Mouse (Mus musculus) embryonic facial prominence, embryonic 13.5 days (tissue): Measurements from ENCODE around the gene Tmc6. TPM values are rescaled to one million over a fixed set of nuclear protein-coding genes. Genes with fewer than 3 reads are reported as not detected.
A peak's percentile ranks its signal among the peaks of the same experiment; 100 is the strongest.

Source experiments
- ATAC-seq: fragments of 200-750 bp; cut with Nextera tagmentation; 2 replicates; pipeline ENCODE4 v1.8.0; 2017; ENCODE audit warnings: low read depth; ENCODE audit not compliant: insufficient number of reproducible peaks, insufficient read depth, low FRiP score, low TSS enrichment
- H3K27ac ChIP-seq: fragments of 300-500 bp; sonication (generic); 2 replicates; pipeline ENCODE4 v1.5.1; 2015; ENCODE audit warnings: moderate library complexity, mild to moderate bottlenecking, inconsistent platforms
- H3K27me3 ChIP-seq: fragments of 300-500 bp; sonication (generic); 2 replicates; pipeline ENCODE4 v1.6.1; 2015; ENCODE audit warnings: mild to moderate bottlenecking, inconsistent platforms
- H3K36me3 ChIP-seq: fragments of 300-500 bp; sonication (generic); 2 replicates; pipeline ENCODE4 v1.6.1; 2015; ENCODE audit warnings: mild to moderate bottlenecking, inconsistent platforms
- H3K4me1 ChIP-seq: fragments of 300-500 bp; sonication (generic); 2 replicates; pipeline ENCODE4 v1.6.1; 2015; ENCODE audit warnings: inconsistent platforms
- H3K4me2 ChIP-seq: fragments of 300-500 bp; sonication (generic); 2 replicates; pipeline ENCODE4 v1.6.1; 2015; ENCODE audit warnings: moderate library complexity, mild to moderate bottlenecking, inconsistent platforms
- H3K4me3 ChIP-seq: fragments of 300-500 bp; sonication (generic); 2 replicates; pipeline ENCODE4 v1.5.1; 2015; ENCODE audit warnings: mild to moderate bottlenecking, inconsistent platforms
- H3K9ac ChIP-seq: fragments of 300-500 bp; sonication (generic); 2 replicates; pipeline ENCODE4 v1.6.1; 2015; ENCODE audit warnings: mild to moderate bottlenecking, inconsistent platforms
- H3K9me3 ChIP-seq: fragments of 300-500 bp; sonication (generic); 2 replicates; pipeline ENCODE4 v1.6.1; 2016; ENCODE audit warnings: inconsistent platforms
- WGBS: fragments of 180-500 bp; shearing (Covaris S2); methylation state at CpG from one replicate; pipeline ENCODE4 v1.1.7; 2015; ENCODE audit warnings: mixed read lengths; 5-methylcytosine and 5-hydroxymethylcytosine counted together
- polyA plus RNA-seq: library from polyadenylated mRNA; unstranded; fragments of >200 nt; fragmentation: Nextera tagmentation; extraction: Ambion mirVana; gene quantifications from 2 replicates; pipeline ENCODE4 v1.2.1, GENCODE M21; 2015

Tmc6 gene
- polyA plus RNA-seq, 1 experiment from 2014 or later: 19.0 TPM

- under 1% methylated on average over 75 of the region's 75 CpGs for WGBS
- Histone ChIP-seq H3K36me3 (peaks cover 29% of the 10 kb centered on the region), H3K4me1 (peaks cover 24% of the 10 kb centered on the region), H3K4me2 (peak within 1 kb of the TSS; percentile 100), H3K9me3 (no peaks in the 10 kb centered on the region), H3K9ac (peak within 1 kb of the TSS; percentile 77), H3K4me3 (peak within 1 kb of the TSS; percentile 86), H3K27me3 (no peaks in the 10 kb centered on the region), H3K27ac (peak within 1 kb of the TSS; percentile 71)
- peak; percentile 52; the same call in 1 of the 2 replicates for ATAC-seq
Measured at GRCm38 (mm10) chr11:117809407-117810311, 27.7 kb upstream of the Tmc6 start, which contains the start of the genes Gm20708 and Syngr2. Gene Gm20708, plus strand, starts transcription at chr11:117809668. Gene Syngr2, plus strand, starts transcription at chr11:117809668.

- WGBS: 94% methylated on average over 6 of the region's 6 CpGs
Measured at GRCm38 (mm10) chr11:117806781-117807180, 24.8 kb upstream of the Tmc6 start.

GRCm38 (mm10) chr11:117803166-117803688 is 21.2 kb upstream of the Tmc6 start:
- Histone ChIP-seq H3K36me3 (no peaks in the 10 kb centered on the region), H3K9ac (no peak overlapping the region), H3K4me1 (peaks cover 5% of the 10 kb centered on the region; the same call in 1 of the 2 replicates), H3K4me2 (no peak overlapping the region), H3K4me3 (no peak overlapping the region), H3K27me3 (no peaks in the 10 kb centered on the region), H3K9me3 (peaks cover 5% of the 10 kb centered on the region; the same call in 1 of the 2 replicates), H3K27ac (no peak overlapping the region)
- ATAC-seq: no peak
- 90% methylated on average over 3 of the region's 3 CpGs for WGBS

More at GRCm38 (mm10) chr11:117806781-117807180, 24.8 kb upstream of the Tmc6 start:
- no peak overlapping the region for H3K27ac ChIP-seq
- peaks cover 24% of the 10 kb centered on the region for H3K4me1 ChIP-seq
- no peaks in the 10 kb centered on the region for H3K9me3 ChIP-seq
- no peak overlapping the region for H3K4me3 ChIP-seq
- ATAC-seq: no peak
- H3K36me3 ChIP-seq: peaks cover under 1% of the 10 kb centered on the region; the same call in 1 of the 2 replicates
- no peak overlapping the region for H3K9ac ChIP-seq
- H3K4me2 ChIP-seq: no peak overlapping the region
- no peaks in the 10 kb centered on the region for H3K27me3 ChIP-seq

- no peak overlapping the region for H3K9ac ChIP-seq
Measured at GRCm38 (mm10) chr11:117801650-117802049, 19.7 kb upstream of the Tmc6 start.

GRCm38 (mm10) chr11:117800038-117800437 is 18.0 kb upstream of the Tmc6 start:
- WGBS: 71% methylated on average over 7 of the region's 7 CpGs
- no peak overlapping the region for H3K4me2 ChIP-seq
- no peak overlapping the region for H3K9ac ChIP-seq
- H3K27me3 ChIP-seq: no peaks in the 10 kb centered on the region
- H3K27ac ChIP-seq: no peak overlapping the region
- no peaks in the 10 kb centered on the region for H3K36me3 ChIP-seq
- H3K9me3 ChIP-seq: peaks cover 5% of the 10 kb centered on the region; the same call in 1 of the 2 replicates
- no peak for ATAC-seq
- H3K4me3 ChIP-seq: no peak overlapping the region
- peaks cover 5% of the 10 kb centered on the region; the same call in 1 of the 2 replicates for H3K4me1 ChIP-seq

More at GRCm38 (mm10) chr11:117801650-117802049, 19.7 kb upstream of the Tmc6 start:
- Histone ChIP-seq H3K4me1 (peaks cover 5% of the 10 kb centered on the region; the same call in 1 of the 2 replicates), H3K36me3 (no peaks in the 10 kb centered on the region), H3K27ac (no peak overlapping the region), H3K4me3 (no peak overlapping the region), H3K9me3 (peaks cover 5% of the 10 kb centered on the region; the same call in 1 of the 2 replicates), H3K4me2 (no peak overlapping the region), H3K27me3 (no peaks in the 10 kb centered on the region)
- 42% methylated on average over 7 of the region's 7 CpGs for WGBS
- no peak for ATAC-seq

GRCm38 (mm10) chr11:117799174-117799573 is 17.2 kb upstream of the Tmc6 start:
- no peak for ATAC-seq
- no peaks in the 10 kb centered on the region for H3K36me3 ChIP-seq
- no peaks in the 10 kb centered on the region for H3K27me3 ChIP-seq
- no peak overlapping the region for H3K4me3 ChIP-seq
- H3K9ac ChIP-seq: no peak overlapping the region
- H3K9me3 ChIP-seq: peaks cover 5% of the 10 kb centered on the region; the same call in 1 of the 2 replicates
- H3K4me2 ChIP-seq: no peak overlapping the region
- peaks cover 6% of the 10 kb centered on the region for H3K4me1 ChIP-seq
- 69% methylated on average over 5 of the region's 5 CpGs for WGBS
- H3K27ac ChIP-seq: no peak overlapping the region

GRCm38 (mm10) chr11:117798160-117798541 is 16.2 kb upstream of the Tmc6 start:
- no peak overlapping the region for H3K27ac ChIP-seq
- H3K36me3 ChIP-seq: no peaks in the 10 kb centered on the region
- peaks cover 9% of the 10 kb centered on the region for H3K4me1 ChIP-seq
- H3K27me3 ChIP-seq: no peaks in the 10 kb centered on the region
- no peak overlapping the region for H3K4me2 ChIP-seq
- 0 out of 2 replicates have a peak overlapping the region, but pooled peaks have one; percentile 37 for H3K9ac ChIP-seq
- peaks cover 5% of the 10 kb centered on the region; the same call in 1 of the 2 replicates for H3K9me3 ChIP-seq
- WGBS: 44% methylated on average over 2 of the region's 2 CpGs
- no peak overlapping the region for H3K4me3 ChIP-seq
- ATAC-seq: 0 out of 2 replicates have a peak, but pooled peaks have one; percentile 23

- 0 out of 2 replicates have a peak within 1 kb of the TSS, but pooled peaks have one; percentile 37 for H3K9ac ChIP-seq
- no peak within 1 kb of the TSS for H3K4me3 ChIP-seq
- H3K36me3 ChIP-seq: no peaks in the 10 kb centered on the region
- no peak within 1 kb of the TSS for H3K4me2 ChIP-seq
- H3K27ac ChIP-seq: no peak within 1 kb of the TSS
- peaks cover 10% of the 10 kb centered on the region for H3K4me1 ChIP-seq
- H3K27me3 ChIP-seq: no peaks in the 10 kb centered on the region
- 53% methylated on average over 9 of the region's 9 CpGs for WGBS
- peaks cover 5% of the 10 kb centered on the region; the same call in 1 of the 2 replicates for H3K9me3 ChIP-seq
- ATAC-seq: no peak
Measured at GRCm38 (mm10) chr11:117797511-117798159, 15.6 kb upstream of the Tmc6 start, which contains the start of gene 6030468B19Rik. Gene 6030468B19Rik, plus strand, starts transcription at chr11:117797660.

- 37% methylated on average over 5 of the region's 5 CpGs for WGBS
- Histone ChIP-seq H3K4me2 (no peak overlapping the region), H3K9me3 (peaks cover 5% of the 10 kb centered on the region; the same call in 1 of the 2 replicates), H3K4me3 (no peak overlapping the region), H3K27me3 (no peaks in the 10 kb centered on the region), H3K4me1 (peaks cover 17% of the 10 kb centered on the region), H3K27ac (no peak overlapping the region), H3K9ac (no peak overlapping the region), H3K36me3 (no peaks in the 10 kb centered on the region)
- ATAC-seq: no peak
Measured at GRCm38 (mm10) chr11:117796954-117797353, 15.0 kb upstream of the Tmc6 start.

GRCm38 (mm10) chr11:117794035-117794551 is 12.1 kb upstream of the Tmc6 start:
- ATAC-seq: no peak
- 50% methylated on average over 4 of the region's 4 CpGs for WGBS
- Histone ChIP-seq H3K27ac (no peak overlapping the region), H3K36me3 (no peaks in the 10 kb centered on the region), H3K4me3 (no peak overlapping the region), H3K27me3 (peaks cover 4% of the 10 kb centered on the region; the same call in 1 of the 2 replicates), H3K9me3 (no peaks in the 10 kb centered on the region), H3K9ac (no peak overlapping the region), H3K4me1 (peaks cover 25% of the 10 kb centered on the region), H3K4me2 (no peak overlapping the region)
